Mouse (Mus musculus) forebrain, embryonic 15.5 days (tissue): ENCODE data around the gene Efcab12. TPM values are rescaled to one million over a fixed set of nuclear protein-coding genes. Genes with fewer than 3 reads are reported as not detected.

Experiments used
- ATAC-seq: fragments of 200-750 bp; cut with Nextera tagmentation; replicated peaks from 2 replicates; pipeline ENCODE4 v1.8.0; 2017; ENCODE audit warnings: mild to moderate bottlenecking, moderate TSS enrichment, moderate library complexity
- H3K27ac ChIP-seq: fragments of 300-500 bp; sonication (generic); replicated peaks from 2 replicates; pipeline ENCODE4 v1.5.1; 2015; ENCODE audit warnings: mild to moderate bottlenecking, inconsistent platforms
- H3K27me3 ChIP-seq: fragments of 300-500 bp; sonication (generic); 2 replicates; pipeline ENCODE4 v1.6.1; 2015; ENCODE audit warnings: inconsistent platforms
- H3K36me3 ChIP-seq: fragments of 300-500 bp; sonication (generic); 2 replicates; pipeline ENCODE4 v1.6.1; 2015; ENCODE audit warnings: mild to moderate bottlenecking, inconsistent platforms
- H3K4me1 ChIP-seq: fragments of 300-500 bp; sonication (generic); 2 replicates; pipeline ENCODE4 v1.6.1; 2015; ENCODE audit warnings: inconsistent platforms
- H3K4me2 ChIP-seq: fragments of 300-500 bp; sonication (generic); replicated peaks from 2 replicates; pipeline ENCODE4 v1.6.1; 2015; ENCODE audit warnings: mild to moderate bottlenecking, inconsistent platforms
- H3K4me3 ChIP-seq: fragments of 300-500 bp; sonication (generic); 2 replicates; pipeline ENCODE4 v1.5.1; 2015; ENCODE audit warnings: mild to moderate bottlenecking, inconsistent platforms
- H3K9ac ChIP-seq: fragments of 300-500 bp; sonication (generic); replicated peaks from 2 replicates; pipeline ENCODE4 v1.6.1; 2015; ENCODE audit warnings: mild to moderate bottlenecking, inconsistent platforms
- H3K9me3 ChIP-seq: fragments of 300-500 bp; sonication (generic); 2 replicates; pipeline ENCODE4 v1.6.1; 2016; ENCODE audit warnings: inconsistent platforms
- WGBS: fragments of 180-500 bp; shearing (Covaris S2); methylation state at CpG from one replicate; pipeline ENCODE4 v1.1.7; 2015; ENCODE audit warnings: mixed read lengths; 5-methylcytosine and 5-hydroxymethylcytosine counted together
- microRNA-seq: library from miRNA; unstranded; fragments of <30 nt; microRNA quantifications from one replicate; pipeline ENCODE4, GENCODE M21; 2016
- polyA plus RNA-seq: library from polyadenylated mRNA; unstranded; fragments of >200 nt; fragmentation: Nextera tagmentation; extraction: Ambion mirVana; gene quantifications from 2 replicates; pipeline ENCODE4 v1.2.1, GENCODE M21; 2015

Gene Efcab12
- polyA plus RNA-seq, 1 experiment from 2014 or later = 2.0 TPM

DNA sequence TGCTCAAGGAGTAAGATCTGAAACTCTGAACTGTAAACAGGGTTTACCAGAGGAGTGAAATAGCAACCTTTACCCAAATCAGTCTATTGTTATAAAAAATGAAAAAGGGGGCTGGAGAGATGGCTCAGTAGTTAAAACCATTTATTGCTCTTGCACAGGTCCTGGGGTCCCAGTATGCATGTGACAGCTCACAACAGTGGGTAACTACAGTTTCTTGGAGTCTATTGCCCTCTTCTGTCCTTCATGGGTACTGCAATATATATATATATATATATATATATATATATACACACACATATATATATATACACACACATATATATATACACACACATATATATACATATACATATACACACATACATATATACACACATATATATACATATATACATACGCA lies 65.6 kb downstream of the Efcab12 start:
- H3K27ac ChIP-seq = no peak overlapping the region
- no peaks in the 10 kb centered on the region for H3K36me3 ChIP-seq
- peaks cover 30% of the 10 kb centered on the region for H3K4me1 ChIP-seq
- H3K9me3 ChIP-seq = no peaks in the 10 kb centered on the region
- H3K27me3 ChIP-seq = no peaks in the 10 kb centered on the region
- ATAC-seq = no peak
- WGBS = 86% methylated on average over 1 of the region's 1 CpGs
- H3K9ac ChIP-seq = no peak overlapping the region
- H3K4me2 ChIP-seq = no peak overlapping the region
- no peak overlapping the region for H3K4me3 ChIP-seq

- Histone ChIP-seq H3K9me3 (no peaks in the 10 kb centered on the region), H3K4me3 (no peak overlapping the region), H3K9ac (no peak overlapping the region), H3K4me1 (peaks cover 30% of the 10 kb centered on the region), H3K36me3 (no peaks in the 10 kb centered on the region), H3K27ac (no peak overlapping the region), H3K27me3 (no peaks in the 10 kb centered on the region), H3K4me2 (no peak overlapping the region)
- ATAC-seq = no peak
- 85% methylated on average over 6 of the region's 6 CpGs for WGBS
Measured at GRCm38 (mm10) chr6:115772201-115772600, 66.0 kb downstream of the Efcab12 start.

DNA sequence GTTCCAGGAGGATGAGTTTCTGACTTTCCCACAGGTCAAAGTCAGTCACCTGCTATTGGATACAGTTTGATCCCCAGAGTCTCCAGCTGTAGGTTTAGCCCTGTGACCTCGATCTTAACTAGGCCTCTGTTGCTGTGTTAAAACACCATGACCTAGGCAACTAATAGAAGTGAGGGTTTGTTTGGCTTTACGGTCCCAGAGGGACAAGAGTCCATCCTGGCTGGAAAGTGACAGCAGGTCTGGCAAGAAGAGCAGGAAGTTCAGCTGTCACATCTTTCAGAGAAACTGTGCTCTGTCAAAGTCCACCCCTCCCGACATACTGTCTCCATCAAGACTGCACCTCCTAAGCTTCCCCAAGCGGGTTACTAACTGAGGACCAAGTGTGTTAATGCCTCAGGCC lies 67.4 kb downstream of the Efcab12 start:
- H3K27me3 ChIP-seq = no peaks in the 10 kb centered on the region
- H3K4me3 ChIP-seq = no peak overlapping the region
- no peak for ATAC-seq
- peaks cover 18% of the 10 kb centered on the region for H3K4me1 ChIP-seq
- H3K36me3 ChIP-seq = no peaks in the 10 kb centered on the region
- no peak overlapping the region for H3K9ac ChIP-seq
- 88% methylated on average over 4 of the region's 4 CpGs for WGBS
- no peaks in the 10 kb centered on the region for H3K9me3 ChIP-seq
- H3K4me2 ChIP-seq = no peak overlapping the region
- H3K27ac ChIP-seq = no peak overlapping the region

- no peak overlapping the region for H3K4me2 ChIP-seq
- no peak for ATAC-seq
Measured at GRCm38 (mm10) chr6:115770059-115770670, 68.0 kb downstream of the Efcab12 start.

GRCm38 (mm10) chr6:115768207-115768606 lies 70.0 kb downstream of the Efcab12 start:
- ATAC-seq = no peak
- Histone ChIP-seq H3K27me3 (no peaks in the 10 kb centered on the region), H3K27ac (no peak overlapping the region), H3K4me3 (no peak overlapping the region), H3K4me2 (no peak overlapping the region), H3K9me3 (no peaks in the 10 kb centered on the region), H3K9ac (no peak overlapping the region), H3K4me1 (peaks cover 8% of the 10 kb centered on the region), H3K36me3 (no peaks in the 10 kb centered on the region)
- WGBS = 90% methylated on average over 4 of the region's 4 CpGs

More at GRCm38 (mm10) chr6:115770059-115770670, 68.0 kb downstream of the Efcab12 start:
- Histone ChIP-seq H3K9me3 (no peaks in the 10 kb centered on the region), H3K36me3 (no peaks in the 10 kb centered on the region), H3K4me3 (no peak overlapping the region), H3K27ac (no peak overlapping the region), H3K4me1 (peaks cover 11% of the 10 kb centered on the region), H3K27me3 (no peaks in the 10 kb centered on the region), H3K9ac (no peak overlapping the region)
- WGBS = 79% methylated on average over 20 of the region's 20 CpGs

GRCm38 (mm10) chr6:115767357-115767756 lies 70.9 kb downstream of the Efcab12 start:
- Histone ChIP-seq H3K27me3 (no peaks in the 10 kb centered on the region), H3K4me1 (peaks cover 11% of the 10 kb centered on the region), H3K9ac (no peak overlapping the region), H3K27ac (no peak overlapping the region), H3K4me3 (no peak overlapping the region), H3K36me3 (no peaks in the 10 kb centered on the region), H3K4me2 (no peak overlapping the region), H3K9me3 (no peaks in the 10 kb centered on the region)
- WGBS = 56% methylated on average over 9 of the region's 9 CpGs
- no peak for ATAC-seq

DNA sequence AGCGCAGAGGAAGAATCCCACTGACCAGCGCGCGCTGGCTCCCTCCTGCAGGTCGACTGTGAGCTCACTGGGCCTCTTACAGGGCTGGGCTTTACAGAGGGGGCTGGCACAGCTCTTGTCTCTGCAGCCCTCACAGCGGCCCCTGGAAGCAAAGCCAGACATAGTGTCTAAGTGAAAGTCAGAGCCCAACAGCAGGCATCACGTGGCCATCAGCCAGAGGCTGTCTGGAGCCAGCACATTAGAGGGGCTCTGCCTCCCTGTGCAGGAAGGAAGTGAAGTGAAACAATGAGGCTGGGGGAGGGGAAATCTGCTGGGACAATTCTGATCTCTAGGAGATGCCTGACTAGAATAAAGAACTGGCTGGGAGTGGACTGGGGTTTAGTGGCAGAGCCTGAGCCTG lies 74.0 kb downstream of the Efcab12 start:
- Histone ChIP-seq H3K4me2 (no peak overlapping the region; the same call in 1 of the 2 replicates), H3K27me3 (no peaks in the 10 kb centered on the region), H3K36me3 (no peaks in the 10 kb centered on the region), H3K9me3 (no peaks in the 10 kb centered on the region), H3K9ac (no peak overlapping the region), H3K4me3 (no peak overlapping the region), H3K27ac (peak overlapping the region; percentile 64), H3K4me1 (peaks cover 15% of the 10 kb centered on the region)
- peak; percentile 91 for ATAC-seq
- 6% methylated on average over 7 of the region's 7 CpGs for WGBS

DNA sequence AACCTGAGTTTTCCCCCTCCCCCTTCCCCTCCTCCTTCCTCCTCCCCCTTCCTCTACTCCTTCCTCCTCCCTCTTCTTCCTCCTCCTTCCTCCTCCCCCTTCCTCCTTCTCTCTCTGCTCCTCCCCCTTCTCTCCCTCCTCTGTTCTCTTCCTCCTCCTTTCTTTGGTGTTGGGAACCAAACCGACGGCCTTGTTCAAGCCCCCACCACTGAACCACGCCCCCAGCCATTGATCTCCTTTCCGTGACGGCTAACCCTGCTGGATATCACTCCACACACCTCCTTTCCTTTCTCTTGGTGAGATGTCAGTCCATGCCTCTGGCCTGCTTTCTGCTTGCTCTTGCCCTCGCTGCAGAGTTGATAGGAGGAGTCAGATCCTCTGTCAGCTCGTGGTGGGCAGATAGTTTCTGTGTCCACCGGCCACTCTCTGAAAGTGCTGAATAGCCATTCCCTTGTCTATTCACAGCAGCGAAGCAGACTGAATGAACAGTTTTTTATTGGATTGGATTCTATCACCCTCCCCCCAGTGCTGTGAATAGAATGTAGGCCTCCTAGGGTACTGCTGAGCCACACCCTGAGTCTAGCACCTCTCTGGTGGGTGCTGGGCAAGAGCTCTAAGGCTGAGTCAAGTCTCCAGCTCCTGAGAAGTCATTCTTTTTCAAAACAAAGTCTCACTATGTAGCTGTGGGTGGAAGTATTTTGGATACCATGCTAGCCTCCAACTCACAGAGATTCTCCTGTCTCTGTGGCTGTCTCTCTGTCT lies 76.0 kb downstream of the Efcab12 start, which contains the start of gene Tmem40:
TSS of gene Tmem40 (minus strand) at position 416 of the 762 bp plus-strand sequence.
- Histone ChIP-seq H3K9ac (no peak within 1 kb of the TSS), H3K27me3 (no peaks in the 10 kb centered on the region), H3K4me1 (peaks cover 15% of the 10 kb centered on the region), H3K9me3 (no peaks in the 10 kb centered on the region), H3K27ac (no peak within 1 kb of the TSS; the same call in 1 of the 2 replicates), H3K36me3 (no peaks in the 10 kb centered on the region), H3K4me3 (no peak within 1 kb of the TSS), H3K4me2 (no peak within 1 kb of the TSS)
- no peak; the same call in 1 of the 2 replicates for ATAC-seq
- WGBS = 2% methylated on average over 9 of the region's 9 CpGs

- no peaks in the 10 kb centered on the region for H3K9me3 ChIP-seq
- H3K36me3 ChIP-seq = no peaks in the 10 kb centered on the region
- no peak overlapping the region for H3K27ac ChIP-seq
- no peak overlapping the region for H3K4me3 ChIP-seq
- peaks cover 15% of the 10 kb centered on the region for H3K4me1 ChIP-seq
- 74% methylated on average over 4 of the region's 4 CpGs for WGBS
- no peak overlapping the region for H3K4me2 ChIP-seq
- no peaks in the 10 kb centered on the region for H3K27me3 ChIP-seq
- H3K9ac ChIP-seq = no peak overlapping the region
- no peak for ATAC-seq
Measured at GRCm38 (mm10) chr6:115760982-115761381, 77.2 kb downstream of the Efcab12 start.

Small RNA genes lying within 50 kb of the gene (microRNA-seq; reads per million reads assigned to microRNA genes)
- gene Mir7660 = 1.1 reads per million

Other genes with a start within 250 kb of the Efcab12 start
- gene Mkrn2os, start 245.8 kb downstream of the Efcab12 start, polyA plus RNA-seq = 0.39 and 0.41 TPM in 2 replicates
- 41.8 and 44.7 TPM in 2 replicates for gene Mkrn2, start 236.5 kb downstream of the Efcab12 start, polyA plus RNA-seq
- 155 and 161 TPM in 2 replicates for gene Raf1, start 161.8 kb downstream of the Efcab12 start, polyA plus RNA-seq
- 0.40 and 0.75 TPM in 2 replicates for gene Tmem40, start 76.0 kb downstream of the Efcab12 start, polyA plus RNA-seq
- gene Cand2, start 63.9 kb downstream of the Efcab12 start, polyA plus RNA-seq = 17.1 and 19.5 TPM in 2 replicates
- gene Rpl32, start 29.7 kb downstream of the Efcab12 start, polyA plus RNA-seq = 1,339 and 1,342 TPM in 2 replicates
- gene Mbd4, start 15.0 kb upstream of the Efcab12 start, polyA plus RNA-seq = 15.5 and 16.3 TPM in 2 replicates
- 28.2 and 29.4 TPM in 2 replicates for gene Ift122, start 15.1 kb upstream of the Efcab12 start, polyA plus RNA-seq
- 0.09 and 0.19 TPM in 2 replicates for gene Rho, start 93.3 kb upstream of the Efcab12 start, polyA plus RNA-seq
- gene H1foo, start 106.5 kb upstream of the Efcab12 start, polyA plus RNA-seq = not detected in 2 replicates
- gene Plxnd1, start 156.6 kb upstream of the Efcab12 start, polyA plus RNA-seq = 13.5 and 21.4 TPM in 2 replicates